Mouse (Mus musculus): ENCODE measurements around the gene Lce3b.

Lce3b gene

GRCm38 (mm10) chr3:92932679-92933078 is at the start of gene Lce3b:
TSS of gene Lce3b (plus strand) at chr3:92932979.
- no peak for DNase-seq (ENCODE audit: low read depth)

- no peak for DNase-seq (ENCODE audit: low read depth)
Observed at GRCm38 (mm10) chr3:92894063-92894462, 38.7 kb upstream of the Lce3b start.

GRCm38 (mm10) chr3:92894489-92894888 is 38.3 kb upstream of the Lce3b start:
- no peak for DNase-seq (ENCODE audit: low read depth)

GRCm38 (mm10) chr3:92902992-92903391 is 29.8 kb upstream of the Lce3b start:
- no peak for DNase-seq (ENCODE audit: low read depth)

- no peak for DNase-seq (ENCODE audit: low read depth)
Observed at GRCm38 (mm10) chr3:92903640-92904039, 29.1 kb upstream of the Lce3b start.

- DNase-seq (ENCODE audit: low read depth), result no peak
Observed at GRCm38 (mm10) chr3:92905182-92905581, 27.6 kb upstream of the Lce3b start.

- peak; percentile 3 for DNase-seq (ENCODE audit: low read depth)
Observed at GRCm38 (mm10) chr3:92907571-92907970, 25.2 kb upstream of the Lce3b start.

- DNase-seq (ENCODE audit: low read depth), result peak; percentile 10
Observed at GRCm38 (mm10) chr3:92920364-92920763, 12.4 kb upstream of the Lce3b start.

GRCm38 (mm10) chr3:92926130-92926529 is 6.6 kb upstream of the Lce3b start, which contains the start of gene Lce3a:
TSS of gene Lce3a (minus strand) at chr3:92926230.
- no peak for DNase-seq (ENCODE audit: low read depth)

GRCm38 (mm10) chr3:92944186-92944585 is 11.4 kb downstream of the Lce3b start, which contains the start of gene Lce3c:
TSS of gene Lce3c (plus strand) at chr3:92944486.
- no peak for DNase-seq (ENCODE audit: low read depth)

- no peak for DNase-seq (ENCODE audit: low read depth)
Observed at GRCm38 (mm10) chr3:92957090-92957489, 24.3 kb downstream of the Lce3b start, which contains the start of gene Lce3d. TSS of gene Lce3d (plus strand) at chr3:92957390.

GRCm38 (mm10) chr3:92966761-92967160 is 34.0 kb downstream of the Lce3b start, which contains the start of gene Lce3e:
TSS of gene Lce3e (plus strand) at chr3:92967061.
- DNase-seq (ENCODE audit: low read depth), result no peak

- DNase-seq (ENCODE audit: low read depth), result no peak
Observed at GRCm38 (mm10) chr3:92978484-92978883, 45.7 kb downstream of the Lce3b start.
